Mouse (Mus musculus) lung, embryonic 16.5 days (tissue): ENCODE measurements around the gene Osbpl9. TPM values are rescaled to one million over a fixed set of nuclear protein-coding genes. Genes with fewer than 3 reads are reported as not detected.

Source experiments
- ATAC-seq: fragments of 200-750 bp; cut with Nextera tagmentation; 2 replicates; pipeline ENCODE4 v1.8.0; 2017; ENCODE audit warnings: low read depth, mild to moderate bottlenecking, moderate library complexity
- H3K27ac ChIP-seq: fragments of 300-500 bp; sonication (generic); 2 replicates; pipeline ENCODE4 v1.5.1; 2014; ENCODE audit warnings: mild to moderate bottlenecking, control low read depth, low read length
- H3K27me3 ChIP-seq: fragments of 300-500 bp; sonication (generic); 2 replicates; pipeline ENCODE4 v1.6.1; 2014; ENCODE audit warnings: low read depth, low read length, mixed read lengths; ENCODE audit not compliant: control insufficient read depth, insufficient read depth
- H3K36me3 ChIP-seq: fragments of 300-500 bp; sonication (generic); 2 replicates; pipeline ENCODE4 v1.6.1; 2014; ENCODE audit warnings: low read length; ENCODE audit not compliant: control insufficient read depth, insufficient read depth
- H3K4me1 ChIP-seq: fragments of 300-500 bp; sonication (generic); replicated peaks from 2 replicates; pipeline ENCODE4 v1.6.1; 2014; ENCODE audit warnings: low read length, mixed read lengths; ENCODE audit not compliant: control insufficient read depth, insufficient read depth
- H3K4me2 ChIP-seq: fragments of 300-500 bp; sonication (generic); 2 replicates; pipeline ENCODE4 v1.6.1; 2014; ENCODE audit warnings: low read depth, low read length, control low read depth
- H3K4me3 ChIP-seq: fragments of 300-500 bp; sonication (generic); 2 replicates; pipeline ENCODE4 v1.5.1; 2014; ENCODE audit warnings: mild to moderate bottlenecking, low read length, control low read depth
- H3K9ac ChIP-seq: fragments of 300-500 bp; sonication (generic); 2 replicates; pipeline ENCODE4 v1.6.1; 2014; ENCODE audit warnings: low read length, control low read depth
- H3K9me3 ChIP-seq: fragments of 300-500 bp; sonication (generic); 2 replicates; pipeline ENCODE4 v1.6.1; 2016; ENCODE audit warnings: low read length; ENCODE audit not compliant: control insufficient read depth
- WGBS: fragments of 180-500 bp; shearing (Covaris S2); extraction: QIAGEN DNeasy Blood & Tissue Kit; methylation state at CpG from one replicate; pipeline ENCODE4 v1.1.7; 2014; 5-methylcytosine and 5-hydroxymethylcytosine counted together
- polyA plus RNA-seq: library from polyadenylated mRNA; unstranded; fragments of >200 nt; fragmentation: Nextera tagmentation; extraction: Ambion mirVana; gene quantifications from 2 replicates; pipeline ENCODE4 v1.2.1, GENCODE M21; 2015

Osbpl9 gene
- polyA plus RNA-seq, 1 experiment from 2014 or later = 76.0 TPM

DNA sequence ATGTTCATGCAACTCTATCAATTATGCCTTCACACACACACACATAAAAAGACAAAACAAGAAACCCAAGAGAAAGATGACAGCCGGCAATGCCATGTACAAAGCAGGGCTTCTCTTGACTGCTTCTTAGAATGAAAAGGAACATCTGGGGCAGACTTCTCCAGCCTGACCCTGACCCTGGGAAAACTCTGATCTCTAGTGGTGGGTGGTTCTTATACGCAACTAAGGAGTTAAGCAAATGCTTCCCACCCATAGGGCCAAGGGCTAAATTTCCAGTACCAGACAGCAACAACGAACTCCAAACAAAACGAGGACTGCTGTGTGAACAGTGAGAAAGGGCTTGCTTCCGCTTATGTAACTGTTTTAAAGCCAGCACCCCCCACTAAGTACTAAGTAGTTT is 122.0 kb downstream of the Osbpl9 start:
- ATAC-seq = peak; percentile 89
- Histone ChIP-seq H3K4me3 (no peak overlapping the region), H3K27me3 (no peaks in the 10 kb centered on the region), H3K36me3 (peaks cover 19% of the 10 kb centered on the region), H3K4me1 (peaks cover 9% of the 10 kb centered on the region), H3K27ac (peak overlapping the region; percentile 78), H3K4me2 (no peak overlapping the region), H3K9ac (no peak overlapping the region), H3K9me3 (no peaks in the 10 kb centered on the region)
- WGBS = 32% methylated on average over 5 of the region's 5 CpGs

DNA sequence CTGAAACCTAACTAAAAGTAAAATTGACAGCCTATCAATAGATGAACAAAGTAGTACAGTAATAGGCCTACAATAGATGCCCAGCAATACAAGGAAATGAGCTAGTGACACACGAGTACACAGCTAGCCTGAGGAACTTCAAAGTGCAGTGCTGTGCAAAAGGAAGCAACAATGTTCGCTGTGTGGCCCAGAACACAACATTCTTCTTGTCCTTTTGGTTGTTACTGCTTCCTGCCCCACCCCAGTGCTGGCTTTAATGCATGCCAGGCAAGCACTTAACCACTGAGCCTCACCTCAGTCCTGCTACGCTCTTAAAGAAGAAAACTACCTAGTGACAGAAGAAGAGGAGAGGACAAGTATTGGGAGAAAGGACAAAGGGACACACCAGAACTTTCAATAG is 122.4 kb downstream of the Osbpl9 start:
- WGBS = 37% methylated on average over 3 of the region's 3 CpGs
- ATAC-seq = peak; percentile 46
- Histone ChIP-seq H3K4me3 (no peak overlapping the region), H3K27me3 (no peaks in the 10 kb centered on the region), H3K4me1 (peaks cover 9% of the 10 kb centered on the region), H3K36me3 (peaks cover 19% of the 10 kb centered on the region), H3K9me3 (no peaks in the 10 kb centered on the region), H3K4me2 (no peak overlapping the region), H3K9ac (no peak overlapping the region), H3K27ac (peak overlapping the region; percentile 78)

DNA sequence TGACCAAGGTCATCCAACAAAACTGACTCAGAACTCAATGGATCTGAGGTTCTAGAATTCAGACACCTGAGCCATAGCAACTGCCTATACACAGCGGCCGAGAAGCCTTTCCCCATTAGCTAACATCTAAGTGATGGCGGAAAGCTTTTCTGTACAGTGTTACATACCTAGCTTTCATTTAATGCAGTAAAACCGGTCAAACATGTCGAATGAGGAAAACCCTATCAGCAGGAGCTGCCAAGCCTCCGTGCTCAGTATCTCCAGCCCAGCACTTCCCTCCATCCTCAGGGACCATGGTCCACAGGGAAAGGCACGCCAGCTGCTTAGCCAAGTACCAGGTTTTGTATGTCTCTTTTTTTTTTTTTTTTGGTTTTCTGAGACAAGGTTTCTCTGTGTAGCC is 123.1 kb downstream of the Osbpl9 start:
- Histone ChIP-seq H3K4me3 (no peak overlapping the region), H3K9ac (no peak overlapping the region), H3K36me3 (peaks cover 19% of the 10 kb centered on the region), H3K27ac (no peak overlapping the region), H3K4me1 (peaks cover 9% of the 10 kb centered on the region), H3K27me3 (no peaks in the 10 kb centered on the region), H3K4me2 (no peak overlapping the region), H3K9me3 (no peaks in the 10 kb centered on the region)
- 0 out of 2 replicates have a peak, but pooled peaks have one; percentile 14 for ATAC-seq
- 81% methylated on average over 7 of the region's 7 CpGs for WGBS

DNA sequence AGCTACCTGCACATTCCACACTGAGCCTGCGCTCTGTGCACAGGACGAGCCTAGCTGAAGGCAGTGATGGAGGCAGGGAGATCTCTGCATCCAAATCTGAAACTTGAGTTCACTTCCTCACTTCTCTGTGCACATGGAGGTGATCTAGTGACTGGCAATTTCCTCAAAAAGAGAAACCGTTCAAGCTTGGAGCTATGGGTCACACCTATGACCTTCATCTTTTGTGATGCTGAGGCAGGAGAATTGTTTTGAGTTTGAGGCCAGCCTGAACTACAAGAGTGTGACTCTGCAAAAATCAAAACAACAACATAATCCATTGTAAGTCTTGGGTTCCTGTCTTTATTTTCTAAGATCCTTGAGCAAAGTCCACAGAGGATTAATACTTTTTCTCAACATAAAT is 128.8 kb downstream of the Osbpl9 start:
- H3K36me3 ChIP-seq = peaks cover 6% of the 10 kb centered on the region; the same call in 1 of the 2 replicates
- 84% methylated on average over 3 of the region's 3 CpGs for WGBS
- ATAC-seq = no peak
- H3K4me3 ChIP-seq = no peak overlapping the region
- H3K27me3 ChIP-seq = no peaks in the 10 kb centered on the region
- H3K9me3 ChIP-seq = no peaks in the 10 kb centered on the region
- no peaks in the 10 kb centered on the region for H3K4me1 ChIP-seq
- H3K27ac ChIP-seq = no peak overlapping the region
- H3K9ac ChIP-seq = no peak overlapping the region
- no peak overlapping the region for H3K4me2 ChIP-seq

GRCm38 (mm10) chr4:109072891-109073290 is 129.2 kb downstream of the Osbpl9 start:
- H3K4me3 ChIP-seq = no peak overlapping the region
- no peak overlapping the region for H3K27ac ChIP-seq
- no peaks in the 10 kb centered on the region for H3K27me3 ChIP-seq
- no peak for ATAC-seq
- H3K36me3 ChIP-seq = peaks cover 6% of the 10 kb centered on the region; the same call in 1 of the 2 replicates
- no peak overlapping the region for H3K9ac ChIP-seq
- no peaks in the 10 kb centered on the region for H3K4me1 ChIP-seq
- no peaks in the 10 kb centered on the region for H3K9me3 ChIP-seq
- 67% methylated on average over 6 of the region's 6 CpGs for WGBS
- no peak overlapping the region for H3K4me2 ChIP-seq

- Histone ChIP-seq H3K27me3 (no peaks in the 10 kb centered on the region), H3K9me3 (no peaks in the 10 kb centered on the region), H3K4me2 (no peak overlapping the region), H3K4me1 (no peaks in the 10 kb centered on the region), H3K4me3 (no peak overlapping the region), H3K36me3 (peaks cover 56% of the 10 kb centered on the region), H3K27ac (no peak overlapping the region), H3K9ac (no peak overlapping the region)
- WGBS = 94% methylated on average over 5 of the region's 5 CpGs
- no peak for ATAC-seq
These were observed 136.4 kb downstream of the Osbpl9 start for GRCm38 (mm10) chr4:109065714-109066113.

- no peak overlapping the region for H3K27ac ChIP-seq
- 84% methylated on average over 6 of the region's 6 CpGs for WGBS
- ATAC-seq = no peak
- H3K27me3 ChIP-seq = no peaks in the 10 kb centered on the region
- H3K36me3 ChIP-seq = peaks cover 57% of the 10 kb centered on the region
- no peaks in the 10 kb centered on the region for H3K4me1 ChIP-seq
- H3K9ac ChIP-seq = no peak overlapping the region
- no peak overlapping the region for H3K4me3 ChIP-seq
- H3K9me3 ChIP-seq = no peaks in the 10 kb centered on the region
- no peak overlapping the region for H3K4me2 ChIP-seq
These were observed 137.1 kb downstream of the Osbpl9 start for GRCm38 (mm10) chr4:109064941-109065340.

- no peaks in the 10 kb centered on the region for H3K27me3 ChIP-seq
- H3K9me3 ChIP-seq = no peaks in the 10 kb centered on the region
- no peak for ATAC-seq
- no peaks in the 10 kb centered on the region for H3K4me1 ChIP-seq
- no peak overlapping the region for H3K4me3 ChIP-seq
- no peak overlapping the region for H3K9ac ChIP-seq
- peaks cover 59% of the 10 kb centered on the region for H3K36me3 ChIP-seq
- H3K27ac ChIP-seq = no peak overlapping the region
- 75% methylated on average over 4 of the region's 4 CpGs for WGBS
- H3K4me2 ChIP-seq = no peak overlapping the region
These were observed 142.7 kb downstream of the Osbpl9 start for GRCm38 (mm10) chr4:109059255-109059821.

DNA sequence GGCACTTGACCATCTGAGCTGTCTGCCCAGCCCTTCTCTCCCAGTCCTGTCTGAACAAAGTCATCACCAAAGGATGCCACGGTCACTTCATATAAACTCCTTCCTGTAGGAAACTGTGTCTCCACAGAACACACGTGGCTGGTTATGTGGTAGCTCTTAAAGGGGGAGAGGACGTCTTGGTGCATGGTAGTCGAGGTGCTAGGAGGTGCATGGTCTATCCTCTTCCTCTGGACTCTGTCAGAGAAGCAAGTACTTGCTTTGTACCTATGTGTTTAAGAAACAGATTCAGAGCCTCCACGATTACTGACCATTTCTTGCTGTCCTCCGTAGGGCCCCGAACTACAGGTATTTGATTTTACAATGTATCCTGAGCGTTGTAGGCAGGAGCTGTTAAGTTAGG is 144.4 kb downstream of the Osbpl9 start:
- Histone ChIP-seq H3K27ac (no peak overlapping the region), H3K36me3 (peaks cover 56% of the 10 kb centered on the region), H3K9me3 (no peaks in the 10 kb centered on the region), H3K27me3 (no peaks in the 10 kb centered on the region), H3K4me1 (peaks cover 2% of the 10 kb centered on the region; the same call in 1 of the 2 replicates), H3K4me3 (no peak overlapping the region), H3K4me2 (no peak overlapping the region), H3K9ac (no peak overlapping the region)
- no peak for ATAC-seq
- WGBS = 91% methylated on average over 8 of the region's 8 CpGs

GRCm38 (mm10) chr4:109056351-109056750 is 145.7 kb downstream of the Osbpl9 start:
- Histone ChIP-seq H3K9me3 (no peaks in the 10 kb centered on the region), H3K9ac (no peak overlapping the region), H3K4me1 (peaks cover 9% of the 10 kb centered on the region; the same call in 1 of the 2 replicates), H3K4me2 (no peak overlapping the region), H3K27me3 (no peaks in the 10 kb centered on the region), H3K36me3 (peaks cover 45% of the 10 kb centered on the region), H3K27ac (no peak overlapping the region), H3K4me3 (no peak overlapping the region)
- ATAC-seq = no peak
- WGBS = 81% methylated on average over 7 of the region's 7 CpGs
